Mouse (Mus musculus): ENCODE results near the gene Tlk2.

Gene Tlk2

GRCm38 (mm10) chr11:105261116-105261515 lies 82.5 kb downstream of the Tlk2 start:
- DNase-seq (ENCODE audit: low read depth, low spot score) = no peak

DNA sequence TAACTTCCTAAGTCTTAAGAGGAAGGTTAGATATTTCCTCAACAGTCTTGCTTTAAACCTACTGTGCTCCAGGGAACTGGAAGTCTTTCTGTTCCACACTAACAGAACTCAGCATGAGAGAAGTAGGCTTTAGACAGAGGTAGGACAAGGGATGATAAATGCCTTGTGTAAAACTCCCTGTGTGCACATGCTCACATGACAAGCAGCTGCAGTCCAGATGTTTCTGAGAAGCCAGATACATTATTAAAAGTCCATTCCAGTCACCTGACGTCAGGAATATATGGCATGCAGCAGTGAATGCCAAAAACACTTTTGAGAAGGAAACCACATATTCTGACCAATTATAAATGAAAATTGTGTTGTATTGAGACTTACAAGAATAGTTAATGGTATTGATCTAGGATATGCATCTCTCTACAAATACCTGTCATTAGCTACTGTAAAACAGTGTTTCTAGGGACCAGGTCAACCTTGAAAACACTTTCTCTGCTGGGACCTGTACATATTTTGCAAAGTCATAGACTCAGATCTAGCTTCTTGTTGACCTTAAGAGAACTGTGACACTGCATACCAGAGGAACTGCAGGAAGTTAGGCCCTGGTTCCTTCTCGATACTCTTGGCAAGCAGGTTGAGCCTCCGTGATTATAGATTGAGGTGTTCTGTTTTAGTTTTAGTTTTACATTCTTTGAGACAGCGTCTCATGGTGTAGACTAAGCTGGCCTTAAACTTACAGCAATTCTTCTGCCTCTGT lies 83.2 kb downstream of the Tlk2 start:
- peak; percentile 76 for DNase-seq (ENCODE audit: low read depth, low spot score)

DNA sequence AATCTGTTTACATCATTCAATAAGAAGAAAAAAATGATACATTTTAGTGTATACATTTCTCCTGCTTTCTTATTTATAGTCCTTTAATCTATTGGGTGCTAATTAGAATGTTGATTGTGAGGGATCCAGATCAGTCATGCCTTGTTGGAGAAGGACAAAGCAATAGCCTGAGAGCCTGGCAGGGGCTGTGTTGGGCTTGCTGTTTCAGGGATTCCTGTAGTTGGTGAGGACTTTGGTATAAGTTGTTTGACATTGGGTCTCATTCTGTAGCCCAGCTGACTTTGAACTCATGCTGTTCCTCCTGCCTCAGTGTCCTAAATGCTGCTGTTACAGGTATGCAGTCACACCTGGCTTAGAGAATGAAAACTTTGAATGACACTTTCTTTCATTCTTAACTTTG lies 85.9 kb downstream of the Tlk2 start:
- DNase-seq (ENCODE audit: low read depth, low spot score) = no peak

DNA sequence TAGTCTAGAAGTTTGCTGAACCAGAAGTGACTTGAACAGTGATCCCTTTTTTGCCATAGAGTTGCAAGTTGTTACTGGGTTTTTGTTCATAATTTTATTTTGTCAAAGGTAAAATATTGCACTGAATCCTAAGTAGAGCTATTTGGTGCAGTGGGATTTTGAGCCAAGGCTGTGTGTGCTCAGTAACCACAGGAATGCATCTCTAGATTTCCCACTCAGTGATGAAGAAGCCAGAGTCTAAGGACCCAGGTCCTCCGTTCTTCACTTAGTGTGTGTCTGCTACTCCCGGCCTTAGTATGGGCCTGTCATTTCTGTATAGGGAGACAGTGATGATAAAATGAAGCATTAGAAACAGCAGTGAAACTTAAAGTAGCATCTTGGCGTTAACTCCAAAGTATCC lies 86.4 kb downstream of the Tlk2 start:
- DNase-seq (ENCODE audit: low read depth, low spot score) = no peak

DNA sequence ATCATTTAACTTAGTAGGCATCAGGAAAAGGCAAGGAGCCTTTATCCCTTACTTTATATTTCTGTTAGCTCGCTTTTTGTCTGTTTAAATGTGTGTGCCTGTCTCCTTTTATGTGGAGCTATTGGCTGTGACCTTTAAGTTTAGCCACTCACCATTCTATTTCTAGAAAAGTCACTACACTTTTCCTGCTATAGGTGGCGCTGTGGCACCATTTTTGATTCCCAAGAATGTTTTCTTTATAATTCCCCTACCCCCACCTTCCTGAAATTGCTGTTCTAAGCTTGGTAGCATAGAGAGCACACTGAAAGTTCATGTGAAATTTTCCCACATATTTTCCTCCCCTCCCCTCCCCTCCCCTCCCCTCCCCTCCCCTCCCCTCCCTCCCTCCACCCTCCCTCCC lies 91.5 kb downstream of the Tlk2 start:
- peak; percentile 74 for DNase-seq (ENCODE audit: low read depth, low spot score)

DNA sequence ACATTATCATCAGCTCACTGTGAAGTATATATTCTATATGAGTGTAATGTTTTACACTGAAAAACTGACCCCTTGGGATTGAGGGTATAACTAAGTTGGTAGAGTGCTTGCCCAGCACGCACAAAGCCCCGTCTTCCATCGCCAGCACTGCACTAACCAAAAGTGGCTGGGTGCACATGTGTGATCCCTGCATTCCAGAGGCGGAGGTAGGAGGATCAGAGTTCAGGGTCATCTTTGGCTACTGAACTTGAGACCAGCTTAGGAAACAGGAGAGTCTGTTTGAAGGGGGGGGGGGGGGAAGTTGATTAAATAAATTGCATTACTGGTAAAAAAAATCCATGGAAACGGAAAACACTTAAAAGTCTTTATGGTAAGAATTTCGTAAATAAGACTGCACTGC lies 101.8 kb downstream of the Tlk2 start:
- DNase-seq (ENCODE audit: low read depth, low spot score) = no peak

- DNase-seq (ENCODE audit: low read depth, low spot score) = no peak
Observed at GRCm38 (mm10) chr11:105281291-105281690, 102.7 kb downstream of the Tlk2 start.

DNA sequence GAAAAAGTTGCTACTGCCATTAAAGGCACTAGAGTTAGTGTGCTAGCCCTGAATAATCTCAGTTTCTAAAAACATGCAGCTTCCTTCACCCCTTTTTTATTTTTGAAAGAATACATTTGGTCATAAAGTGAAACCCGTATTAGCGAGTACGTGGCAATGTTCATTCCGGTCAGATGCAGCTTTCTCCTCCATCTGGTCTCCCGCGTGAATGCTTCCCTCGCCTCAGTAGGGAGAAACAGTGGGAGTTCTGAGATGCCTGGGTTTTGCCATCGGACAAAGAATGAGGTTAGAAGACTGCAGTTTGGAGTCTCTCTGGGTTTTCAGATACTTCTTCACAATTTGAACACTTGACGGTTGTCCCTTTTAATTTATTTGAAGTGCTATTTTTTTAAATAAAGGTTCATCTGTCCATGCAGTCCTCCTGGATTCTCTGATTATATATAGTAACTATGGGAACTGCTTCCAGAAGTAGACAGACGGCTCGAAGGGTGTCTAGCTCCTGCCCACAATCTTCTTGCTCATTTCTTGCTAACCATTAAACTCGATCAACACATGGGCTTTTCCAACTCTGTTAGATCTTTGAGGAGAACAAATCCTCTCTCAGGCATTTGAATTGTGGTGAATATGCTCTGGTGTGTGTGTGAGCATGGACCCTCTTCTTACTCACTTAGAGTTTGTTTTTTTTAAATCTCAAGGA lies 103.3 kb downstream of the Tlk2 start:
- no peak for DNase-seq (ENCODE audit: low read depth, low spot score)

GRCm38 (mm10) chr11:105282460-105282859 lies 103.9 kb downstream of the Tlk2 start:
- DNase-seq (ENCODE audit: low read depth, low spot score) = peak; percentile 77

GRCm38 (mm10) chr11:105283016-105283415 lies 104.4 kb downstream of the Tlk2 start:
- no peak for DNase-seq (ENCODE audit: low read depth, low spot score)

- peak; percentile 49 for DNase-seq (ENCODE audit: low read depth, low spot score)
Observed at GRCm38 (mm10) chr11:105285720-105286119, 107.1 kb downstream of the Tlk2 start.

DNA sequence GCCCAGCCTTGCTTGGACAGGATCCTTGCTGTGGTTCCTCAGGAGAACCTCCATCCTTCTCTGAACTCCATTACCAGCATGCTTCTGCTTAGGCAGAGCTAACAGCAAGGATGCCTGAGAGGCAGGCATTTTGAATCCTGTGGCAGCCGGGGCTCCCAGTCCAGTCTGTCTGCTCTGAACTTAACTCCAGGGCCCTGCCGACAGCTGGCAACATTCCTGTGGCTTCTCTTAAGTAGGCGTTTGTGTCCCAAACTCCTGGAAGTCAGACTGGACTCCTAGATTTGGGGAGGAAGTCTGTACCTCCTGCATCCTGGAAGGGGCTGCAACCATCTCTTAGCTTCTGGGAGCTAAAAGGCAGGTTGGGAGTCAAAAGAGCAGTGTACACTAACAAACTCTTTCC lies 110.8 kb downstream of the Tlk2 start:
- no peak for DNase-seq (ENCODE audit: low read depth, low spot score)

- DNase-seq (ENCODE audit: low read depth, low spot score) = peak; percentile 75
Observed at GRCm38 (mm10) chr11:105291681-105292123, 113.1 kb downstream of the Tlk2 start.

GRCm38 (mm10) chr11:105292124-105293071 lies 113.8 kb downstream of the Tlk2 start, which contains the start of gene Mrc2:
Gene Mrc2, plus strand, starts transcription at chr11:105292643.
- DNase-seq (ENCODE audit: low read depth, low spot score) = peak; percentile 82

DNA sequence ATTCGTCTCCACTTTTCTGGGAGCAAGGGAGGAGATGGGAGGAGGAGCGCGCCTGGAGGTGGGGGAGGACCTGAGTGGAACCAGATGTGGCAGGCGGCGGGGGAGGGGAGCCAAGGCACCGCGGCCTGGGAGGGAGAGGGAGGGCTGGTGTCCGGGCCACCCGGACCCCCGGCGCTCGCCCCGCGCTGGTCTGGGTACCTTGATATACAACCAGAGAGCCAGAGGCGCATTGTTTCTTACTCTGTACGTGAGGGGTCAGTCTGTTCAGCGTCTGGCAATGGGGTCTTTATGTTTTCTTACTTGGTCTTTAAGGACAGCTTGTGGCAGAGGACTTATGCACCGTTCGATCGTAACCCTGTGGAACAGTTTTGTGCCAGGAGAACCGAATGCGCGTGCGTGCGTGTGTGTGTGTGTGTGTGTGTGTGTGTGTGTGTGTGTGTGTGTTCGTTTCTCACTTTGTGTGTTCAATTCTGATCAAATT lies 114.5 kb downstream of the Tlk2 start:
- DNase-seq (ENCODE audit: low read depth, low spot score) = peak; percentile 88

DNA sequence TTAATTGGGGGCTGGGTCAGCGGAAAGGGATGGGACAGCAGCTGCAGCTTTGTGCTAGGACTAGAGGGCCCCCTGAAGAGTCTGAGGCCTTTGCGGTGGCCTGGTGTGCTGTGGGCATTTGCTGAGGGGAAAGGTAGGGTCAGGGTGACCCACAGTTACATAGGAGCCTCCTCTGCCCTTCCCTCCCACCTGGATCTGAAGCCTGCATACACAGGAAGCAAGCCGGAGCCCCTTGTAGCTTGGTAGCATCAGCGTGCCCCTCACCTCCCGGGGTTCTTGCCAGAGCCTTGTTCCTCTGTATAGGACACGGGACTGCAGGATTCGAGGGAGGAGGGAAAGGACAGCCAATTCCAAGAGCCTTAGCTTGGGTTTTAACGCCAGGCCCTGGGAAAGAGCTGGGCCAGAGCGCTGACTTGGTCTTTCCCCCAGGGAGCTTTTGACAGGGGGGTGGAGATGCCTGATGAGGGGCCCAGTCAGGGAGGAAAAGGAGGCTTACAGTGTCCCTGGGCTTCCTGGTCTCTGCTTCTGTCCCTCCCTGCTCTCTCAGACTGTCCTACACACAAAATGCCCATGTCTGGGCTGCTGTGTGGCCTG lies 115.4 kb downstream of the Tlk2 start:
- peak; percentile 30 for DNase-seq (ENCODE audit: low read depth, low spot score)

DNA sequence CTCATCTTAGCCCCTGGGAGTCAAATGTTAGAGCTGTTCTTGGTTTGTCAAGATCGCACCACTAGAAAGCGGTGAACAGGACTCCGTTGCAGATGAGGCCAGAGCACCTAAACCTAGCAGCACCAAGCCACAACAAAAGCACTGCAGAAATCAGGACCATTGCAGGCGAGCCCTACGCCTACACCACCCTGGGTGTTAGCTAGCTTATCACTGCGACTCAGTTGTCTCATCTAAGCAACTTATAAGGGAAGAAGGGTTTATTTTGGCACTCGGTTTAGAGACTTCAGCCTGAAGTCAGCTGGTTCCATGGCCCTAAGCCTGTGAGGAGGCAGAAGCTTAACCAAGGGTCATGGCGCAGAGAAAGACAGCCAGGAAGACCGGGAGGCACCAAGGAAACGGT lies 117.5 kb downstream of the Tlk2 start:
- DNase-seq (ENCODE audit: low read depth, low spot score) = no peak

GRCm38 (mm10) chr11:105310197-105310596 lies 131.6 kb downstream of the Tlk2 start:
- DNase-seq (ENCODE audit: low read depth, low spot score) = no peak

- peak; percentile 21 for DNase-seq (ENCODE audit: low read depth, low spot score)
Observed at GRCm38 (mm10) chr11:105311291-105311975, 132.8 kb downstream of the Tlk2 start.

- peak; percentile 30 for DNase-seq (ENCODE audit: low read depth, low spot score)
Observed at GRCm38 (mm10) chr11:105312311-105312942, 133.8 kb downstream of the Tlk2 start.

Measured in mesoderm, embryonic 11.5 days (tissue).